In genomic region chrX:136172118-136172551, GRCm38 (mm10) we compare ENCODE assay signal across 8 mouse cellular contexts. TPM values are rescaled to one million over a fixed set of nuclear protein-coding genes. Genes with fewer than 3 reads are reported as not detected.
DNase-seq lines count a peak whose midpoint lies in the region; ATAC-seq and TF ChIP-seq lines count a peak whose summit lies in the region.

TSS of gene Tceal8 (minus strand) at chrX:136172342.

- peak; percentile 55; the same call in 1 of the 2 replicates for TF ChIP-seq POLR2A in limb, embryonic 14.5 days (IDR thresholded peaks at IDR 0.05; ENCODE audit: borderline replicate concordance, extremely low read depth, insufficient read depth, insufficient read length)

- no peaks in the 10 kb centered on the region for H3K9me3 ChIP-seq in kidney, embryonic 14.5 days (ENCODE audit: control insufficient read depth, low read length)
- H3K9me3 ChIP-seq in limb, embryonic 14.5 days (ENCODE audit: control insufficient read depth, low read length) = no peaks in the 10 kb centered on the region
- H3K9me3 ChIP-seq in midbrain, embryonic 16.5 days (replicated peaks; ENCODE audit: control insufficient read depth, low read length, poor library complexity, severe bottlenecking) = no peaks in the 10 kb centered on the region

- WGBS in kidney, embryonic 14.5 days = 15% methylated on average over 10 of the region's 10 CpGs
- 19% methylated on average over 10 of the region's 10 CpGs for WGBS in limb, embryonic 14.5 days
- WGBS in midbrain, embryonic 16.5 days = 23% methylated on average over 10 of the region's 10 CpGs

- H3K4me2 ChIP-seq in kidney, embryonic 14.5 days (replicated peaks; ENCODE audit: low read depth, low read length) = peak within 1 kb of the TSS; percentile 43
- H3K4me2 ChIP-seq in limb, embryonic 14.5 days (replicated peaks; ENCODE audit: low read depth, low read length, severe bottlenecking) = peak within 1 kb of the TSS; percentile 48
- peak within 1 kb of the TSS; percentile 62 for H3K4me2 ChIP-seq in midbrain, embryonic 16.5 days (ENCODE audit: low read length)

- no peaks in the 10 kb centered on the region for H3K36me3 ChIP-seq in kidney, embryonic 14.5 days (ENCODE audit: control insufficient read depth, insufficient read depth, low read length)
- H3K36me3 ChIP-seq in limb, embryonic 14.5 days (ENCODE audit: control insufficient read depth, insufficient read depth, low read length) = peaks cover 8% of the 10 kb centered on the region; the same call in 1 of the 2 replicates
- H3K36me3 ChIP-seq in midbrain, embryonic 16.5 days (ENCODE audit: control insufficient read depth, insufficient read depth, low read length) = no peaks in the 10 kb centered on the region

- DNase-seq in 3134 (ENCODE audit: extremely low read depth, insufficient read length, low spot score) = peak; percentile 72
- peak; percentile 97 for DNase-seq in brain, adult 2 months (ENCODE audit: low read depth, low spot score)
- DNase-seq in heart, adult 9 months (ENCODE audit: low spot score in 2 of 2) = peak; percentile 83
- DNase-seq in limb, embryonic 14.5 days (ENCODE audit: low spot score) = peak; percentile 95
- peak; percentile 12 to 20 for DNase-seq in spleen, postnatal 14 days (ENCODE audit: low spot score in 2 of 2)

- H3K27ac ChIP-seq in kidney, embryonic 14.5 days (ENCODE audit: low read depth, low read length) = peak within 1 kb of the TSS; percentile 83
- H3K27ac ChIP-seq in limb, embryonic 14.5 days (replicated peaks; ENCODE audit: low read depth, low read length) = peak within 1 kb of the TSS; percentile 91
- H3K27ac ChIP-seq in midbrain, embryonic 16.5 days (ENCODE audit: low read length) = peak within 1 kb of the TSS; percentile 84

- peak within 1 kb of the TSS; percentile 57 for H3K4me3 ChIP-seq in kidney, embryonic 14.5 days (ENCODE audit: low read length)
- H3K4me3 ChIP-seq in limb, embryonic 14.5 days (replicated peaks; ENCODE audit: low read length) = peak within 1 kb of the TSS; percentile 55
- peak within 1 kb of the TSS; percentile 56 for H3K4me3 ChIP-seq in midbrain, embryonic 16.5 days (ENCODE audit: low read depth, low read length)

- no peaks in the 10 kb centered on the region for H3K4me1 ChIP-seq in kidney, embryonic 14.5 days (ENCODE audit: control insufficient read depth, insufficient read depth, low read length)
- no peaks in the 10 kb centered on the region for H3K4me1 ChIP-seq in limb, embryonic 14.5 days (ENCODE audit: control insufficient read depth, insufficient read depth, low read length)
- H3K4me1 ChIP-seq in midbrain, embryonic 16.5 days (ENCODE audit: control insufficient read depth, insufficient read depth, low read length) = no peaks in the 10 kb centered on the region

- H3K27me3 ChIP-seq in kidney, embryonic 14.5 days (ENCODE audit: control insufficient read depth, insufficient read depth, low read length) = no peaks in the 10 kb centered on the region; the same call in 1 of the 2 replicates
- H3K27me3 ChIP-seq in limb, embryonic 14.5 days (ENCODE audit: control insufficient read depth, insufficient read depth, low read length) = no peaks in the 10 kb centered on the region
- H3K27me3 ChIP-seq in midbrain, embryonic 16.5 days (ENCODE audit: control insufficient read depth, insufficient read depth, low read depth, low read length) = no peaks in the 10 kb centered on the region

- peak within 1 kb of the TSS; percentile 66 for H3K9ac ChIP-seq in kidney, embryonic 14.5 days (ENCODE audit: low read depth, low read length)
- peak within 1 kb of the TSS; percentile 75 for H3K9ac ChIP-seq in limb, embryonic 14.5 days (ENCODE audit: low read depth, low read length, severe bottlenecking)
- peak within 1 kb of the TSS; percentile 67 for H3K9ac ChIP-seq in midbrain, embryonic 16.5 days (ENCODE audit: low read depth, low read length)

- ATAC-seq in erythroblast, adult 5-6 weeks (replicated peaks; ENCODE audit: low FRiP score, poor library complexity, severe bottlenecking) = peak; percentile 96
- peak; percentile 97 for ATAC-seq in kidney, embryonic 14.5 days (ENCODE audit: low FRiP score, low TSS enrichment)
- ATAC-seq in limb, embryonic 14.5 days (ENCODE audit: low FRiP score, low read depth) = peak; percentile 97
- peak; percentile 98 for ATAC-seq in midbrain, embryonic 16.5 days

RNA-seq across cellular contexts. Expression of gene Tceal8, which starts in this region (rescaled TPM):
- total RNA-seq in erythroblast, adult 5-6 weeks (2015; ENCODE audit: low replicate concordance) = 20.7 and 26.5 TPM in 2 replicates
- total RNA-seq in erythroblast, adult 5-6 weeks (2017; ENCODE audit: low replicate concordance) = 31.0 and 39.6 TPM in 2 replicates
- polyA plus RNA-seq in kidney, embryonic 14.5 days (2014; fragmentation: Nextera tagmentation; extraction: Ambion mirVana) = 170 and 245 TPM in 2 replicates
- polyA plus RNA-seq in limb, embryonic 14.5 days (2012; rRNA removed) = 110 and 148 TPM in 2 replicates
- polyA plus RNA-seq in limb, embryonic 14.5 days (2014; fragmentation: Nextera tagmentation; extraction: Ambion mirVana) = 203 and 216 TPM in 2 replicates
- polyA plus RNA-seq in midbrain, embryonic 16.5 days (2015; fragmentation: Nextera tagmentation; extraction: Ambion mirVana) = 121 and 125 TPM in 2 replicates

Comparison
In these comparisons a context has a peak if more than half of its experiments do, and no peak if none do; other contexts are left out.
1. Peak in every context shown above with its lines: DNase-seq, ATAC-seq, H3K4me3 ChIP-seq and H3K27ac ChIP-seq.
2. DNase-seq: peak in every context shown above with its lines; median percentile 97 in brain, adult 2 months; 95 in limb, embryonic 14.5 days; 83 in heart, adult 9 months; 72 in 3134; 16 in spleen, postnatal 14 days.